Mouse (Mus musculus) gastrocnemius, postnatal 36 days (tissue): Measurements from ENCODE around the gene Mapkbp1. TPM values are rescaled to one million over a fixed set of nuclear protein-coding genes. Genes with fewer than 3 reads are reported as not detected.

Experiments used
- DNase-seq, 2 experiments: peaks; one replicate each; pipeline ENCODE4 v3.0.0; 2022
- intact Hi-C: fragments of 180-260 bp; cut with DNase I; formaldehyde crosslinking; loops from one replicate; pipeline ENCODE4 v1.15.1; 2025
- total RNA-seq, 2 experiments: library from RNA; stranded (reverse); gene quantifications; 2 replicates each; pipeline ENCODE4 v1.2.3; 2021

Mapkbp1 gene
- total RNA-seq, 2 experiments from 2014 or later = 6.2 to 8.1 TPM

GRCm38 (mm10) chr2:120006696-120007095, 34.2 kb downstream of the Mapkbp1 start:
- no peak for DNase-seq
- intact Hi-C loops = no loop called here

- intact Hi-C loops = no loop called here
- no peak for DNase-seq
Observed at GRCm38 (mm10) chr2:120007680-120008210, 35.2 kb downstream of the Mapkbp1 start.

GRCm38 (mm10) chr2:120008672-120009071, 36.2 kb downstream of the Mapkbp1 start:
- no peak for DNase-seq
- intact Hi-C loops = no loop called here

- DNase-seq = peak in 1 of 2 experiments; percentile 55
- intact Hi-C loops = loop anchor here (1.0 kb wide), 1 partner anchor 41 kb away; no protein-coding TSS in a partner anchor
Observed at GRCm38 (mm10) chr2:120011462-120012200, 39.1 kb downstream of the Mapkbp1 start.

GRCm38 (mm10) chr2:120012924-120013323, 40.4 kb downstream of the Mapkbp1 start:
- intact Hi-C loops = loop anchor here (1.0 kb wide), 1 partner anchor 43 kb away; no protein-coding TSS in a partner anchor
- DNase-seq = no peak

- no peak for DNase-seq
- intact Hi-C loops = no loop called here
Observed at GRCm38 (mm10) chr2:120013831-120014486, 41.5 kb downstream of the Mapkbp1 start.

GRCm38 (mm10) chr2:120015882-120016281, 43.4 kb downstream of the Mapkbp1 start:
- no peak for DNase-seq
- intact Hi-C loops = no loop called here

- DNase-seq = peak in 1 of 2 experiments; percentile 2
- intact Hi-C loops = no loop called here
Observed at GRCm38 (mm10) chr2:120017599-120017998, 45.1 kb downstream of the Mapkbp1 start.

GRCm38 (mm10) chr2:120024337-120024736, 51.8 kb downstream of the Mapkbp1 start:
- DNase-seq = no peak
- intact Hi-C loops = no loop called here

GRCm38 (mm10) chr2:120026984-120027949, 54.8 kb downstream of the Mapkbp1 start, which contains the start of the genes Jmjd7 and Gm28042:
Jmjd7 (plus strand) TSS chr2:120027483.
Gm28042 (plus strand) TSS chr2:120027493.
- DNase-seq = peak; percentile 86 to 90
- intact Hi-C loops = no loop called here

GRCm38 (mm10) chr2:120027950-120028331, 55.4 kb downstream of the Mapkbp1 start:
- no peak for DNase-seq
- intact Hi-C loops = no loop called here

- no peak for DNase-seq
- intact Hi-C loops = no loop called here
Observed at GRCm38 (mm10) chr2:120030380-120030779, 57.9 kb downstream of the Mapkbp1 start.

- intact Hi-C loops = no loop called here
- no peak for DNase-seq
Observed at GRCm38 (mm10) chr2:120032726-120033467, 60.4 kb downstream of the Mapkbp1 start, which contains the start of gene Pla2g4b. Pla2g4b (plus strand) TSS chr2:120033417.

GRCm38 (mm10) chr2:120033726-120034125, 61.2 kb downstream of the Mapkbp1 start:
- intact Hi-C loops = no loop called here
- DNase-seq = no peak

- intact Hi-C loops = no loop called here
- DNase-seq = no peak
Observed at GRCm38 (mm10) chr2:120037744-120038143, 65.2 kb downstream of the Mapkbp1 start.

GRCm38 (mm10) chr2:120040991-120041390, 68.5 kb downstream of the Mapkbp1 start:
- intact Hi-C loops = no loop called here
- no peak for DNase-seq

- no peak for DNase-seq
- intact Hi-C loops = no loop called here
Observed at GRCm38 (mm10) chr2:120044101-120044603, 71.7 kb downstream of the Mapkbp1 start.

- no peak for DNase-seq
- intact Hi-C loops = no loop called here
Observed at GRCm38 (mm10) chr2:120044676-120045075, 72.2 kb downstream of the Mapkbp1 start.
